Mouse (Mus musculus): ENCODE results near the gene Lcmt1.

Lcmt1 gene

DNA sequence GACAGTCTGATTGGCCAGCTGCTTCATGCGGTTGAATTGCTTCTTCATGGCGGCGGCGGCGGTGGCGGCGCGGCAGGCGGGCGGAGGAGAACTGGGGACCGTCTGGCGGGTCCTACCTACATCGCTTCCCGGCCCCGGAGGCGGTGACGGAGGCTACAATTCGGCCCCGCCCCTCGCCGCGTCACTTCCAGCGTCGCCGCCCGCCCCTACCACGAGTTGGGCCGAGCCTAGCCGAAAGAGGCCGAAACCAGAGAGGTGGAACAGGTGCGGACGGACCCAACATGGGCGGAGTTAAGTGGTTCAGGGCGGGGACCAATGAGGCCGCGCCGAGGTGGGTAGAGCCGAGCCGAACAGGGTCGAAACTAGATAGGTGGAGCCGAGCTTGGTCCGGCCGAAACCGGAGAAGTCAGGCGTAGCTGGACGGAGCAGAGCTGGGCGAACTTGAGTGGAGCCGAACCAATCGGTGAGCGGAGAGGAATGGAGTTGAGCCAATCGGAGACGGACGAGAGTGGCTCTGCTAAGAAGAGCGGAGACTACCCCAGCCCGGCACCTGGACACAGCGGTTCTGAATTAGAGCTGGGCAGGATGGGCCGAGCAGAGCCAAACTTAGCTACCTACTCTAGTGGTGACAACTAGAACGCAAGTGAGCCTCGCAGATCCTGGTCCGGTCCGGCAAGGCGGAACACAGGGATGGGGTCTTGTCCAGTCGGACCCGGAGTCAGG, at the start of gene Lcmt1, which contains the start of gene Arhgap17:
Gene Lcmt1 (plus strand): TSS at position 26 of the 723 bp plus-strand sequence.
Gene Arhgap17 (minus strand): TSS at position 157 of the 723 bp plus-strand sequence.
- DNase-seq (ENCODE audit: low spot score in 2 of 2): peak; percentile 97 to 98

DNA sequence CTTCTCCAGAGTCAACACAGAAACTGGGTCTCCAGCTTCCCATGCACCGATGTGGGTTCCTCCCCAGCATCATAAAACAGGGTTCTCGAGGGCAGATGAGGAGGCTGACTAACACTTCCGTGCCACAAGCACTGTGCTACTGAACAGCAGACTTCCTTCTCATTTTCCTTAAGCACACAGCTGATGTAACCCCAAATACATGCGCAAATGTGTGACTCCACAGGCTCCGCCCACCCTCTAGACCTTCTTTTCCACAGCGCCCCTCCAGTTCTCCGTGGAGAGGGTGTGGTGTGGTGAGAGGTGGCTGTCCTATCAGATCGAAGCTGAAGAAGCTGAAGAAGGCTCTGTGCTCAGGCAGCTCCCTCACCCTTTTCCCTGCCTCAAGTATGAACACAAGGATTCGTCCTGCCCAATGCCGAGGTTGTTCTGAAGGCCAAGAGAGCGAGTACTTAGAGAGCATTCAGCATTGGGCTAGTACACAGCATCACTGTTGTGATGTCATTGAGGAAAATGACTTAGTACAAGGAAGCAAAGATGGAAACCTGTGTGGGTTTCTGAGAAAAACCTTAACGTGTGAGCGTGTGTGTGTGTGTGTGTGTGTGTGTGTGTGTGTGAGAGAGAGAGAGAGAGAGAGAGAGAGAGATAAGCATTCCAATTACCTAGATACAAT, 47.0 kb upstream of the Lcmt1 start:
- DNase-seq (ENCODE audit: low spot score in 2 of 2): no peak

DNA sequence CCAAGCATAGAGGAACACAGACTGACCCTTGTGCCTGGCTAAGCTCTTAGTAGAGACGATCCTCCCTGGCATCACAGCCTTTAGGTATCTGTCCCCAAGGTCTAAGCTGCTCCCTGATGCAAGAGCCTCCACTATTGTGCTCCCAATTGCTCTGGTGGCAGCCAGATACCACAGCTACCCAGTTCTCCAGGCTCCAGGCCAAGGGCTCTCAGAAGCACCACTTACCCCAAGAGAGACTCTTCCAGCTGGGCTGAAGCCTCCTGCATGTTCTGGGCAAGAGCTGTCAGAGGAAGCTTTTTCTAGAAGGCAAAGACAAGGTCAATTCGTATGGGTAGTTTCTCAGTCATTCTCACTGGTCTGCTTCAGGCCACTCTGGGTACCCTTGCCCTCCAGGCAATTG, 46.2 kb upstream of the Lcmt1 start:
- DNase-seq (ENCODE audit: low spot score in 2 of 2): no peak

DNA sequence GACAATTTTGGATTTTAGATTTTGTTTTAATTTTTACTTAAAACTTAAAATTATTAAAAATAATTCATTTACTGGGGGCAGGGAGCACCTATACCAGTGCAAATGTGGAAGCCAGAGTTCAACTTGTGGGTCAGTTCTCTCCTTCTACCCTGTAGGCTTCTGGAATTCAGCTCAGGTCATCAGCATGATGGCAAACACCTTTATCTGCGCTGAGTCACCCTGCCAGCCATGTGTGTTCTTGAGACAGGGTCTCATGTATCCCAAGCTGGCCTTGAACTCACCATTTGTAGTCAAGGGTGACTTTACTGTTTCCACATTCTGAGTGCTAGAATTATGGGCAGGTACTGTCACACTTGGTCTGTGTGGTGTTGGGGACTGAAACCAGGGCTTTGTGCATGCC, 45.5 kb upstream of the Lcmt1 start:
- no peak for DNase-seq (ENCODE audit: low spot score in 2 of 2)

DNA sequence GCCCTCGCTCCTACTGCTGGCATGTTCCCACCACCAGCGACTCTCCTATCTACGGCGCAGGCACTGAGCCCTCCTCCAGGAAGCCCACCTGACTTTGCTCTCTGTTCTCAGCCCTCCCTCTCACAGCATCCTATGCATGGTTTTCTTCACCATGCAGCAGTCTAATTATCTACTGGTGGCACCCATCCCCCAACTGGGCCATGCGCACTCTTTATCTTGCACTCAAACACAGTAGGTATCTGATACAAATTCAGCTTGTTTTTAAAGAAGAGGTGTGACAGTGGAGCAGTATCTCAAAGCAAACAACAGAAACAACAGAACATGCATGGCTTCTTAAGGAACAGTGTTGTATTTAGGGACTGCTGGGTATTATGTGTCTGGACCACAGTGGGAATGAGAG, 43.5 kb upstream of the Lcmt1 start:
- no peak for DNase-seq (ENCODE audit: low spot score in 2 of 2)

DNA sequence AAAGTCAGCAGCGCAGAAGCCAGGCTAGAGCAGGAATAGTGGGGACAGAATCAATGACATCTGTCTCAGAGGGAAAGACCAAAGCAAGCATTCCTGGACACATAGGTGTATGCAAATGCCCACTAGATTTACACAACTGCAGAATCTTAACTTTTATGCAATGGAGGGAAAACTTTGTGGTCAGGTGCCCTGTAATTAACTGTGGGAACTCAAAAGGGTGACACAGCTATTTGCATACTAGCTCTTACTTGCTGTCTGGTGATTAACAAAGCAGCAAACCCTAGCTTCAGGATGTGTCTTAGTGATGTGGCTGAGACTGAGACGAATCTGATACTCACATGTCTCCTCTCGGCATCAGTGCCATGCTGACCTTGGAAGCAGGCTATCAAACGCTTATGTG, 42.7 kb upstream of the Lcmt1 start:
- no peak for DNase-seq (ENCODE audit: low spot score in 2 of 2)

DNA sequence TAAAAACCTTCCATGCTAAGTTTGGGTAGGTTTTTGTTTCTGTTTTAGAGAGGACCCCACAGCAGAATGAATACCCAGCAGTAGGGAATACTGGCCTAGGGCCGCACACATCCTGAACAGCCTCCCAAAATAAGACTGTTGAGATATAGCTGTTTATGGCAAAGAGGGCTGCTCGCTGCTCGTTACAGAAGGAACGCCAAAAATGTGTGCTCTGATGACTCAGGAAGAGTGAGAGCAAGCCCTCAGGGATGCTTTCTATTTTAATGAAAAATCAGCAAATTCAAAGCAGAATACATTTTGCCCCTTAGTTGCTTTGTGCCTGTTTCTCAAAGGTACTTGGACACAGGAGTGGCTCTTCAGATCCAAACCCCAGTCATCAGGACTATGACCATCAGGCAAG, 41.7 kb upstream of the Lcmt1 start:
- DNase-seq (ENCODE audit: low spot score in 2 of 2): no peak

DNA sequence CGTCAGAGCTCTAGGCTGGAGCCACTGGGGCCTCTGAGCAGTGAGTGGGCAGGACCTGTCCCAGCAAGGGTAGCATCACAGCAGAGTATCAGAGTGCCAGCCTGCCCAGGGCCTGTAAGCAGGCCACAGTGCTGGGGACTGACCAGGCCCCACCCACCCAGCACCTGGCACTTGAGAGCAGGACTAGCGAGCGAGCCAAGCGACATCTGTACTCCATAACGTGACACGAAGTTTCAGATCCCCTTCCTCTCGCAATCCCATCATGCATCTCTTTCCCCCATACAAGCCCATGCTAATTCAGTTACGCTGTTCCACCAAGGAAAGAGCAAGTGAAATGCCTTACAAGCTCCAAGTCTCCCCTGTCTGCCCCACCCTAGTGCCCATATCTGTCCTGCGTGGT, 39.1 kb upstream of the Lcmt1 start:
- DNase-seq (ENCODE audit: low spot score in 2 of 2): peak; percentile 43 to 68

DNA sequence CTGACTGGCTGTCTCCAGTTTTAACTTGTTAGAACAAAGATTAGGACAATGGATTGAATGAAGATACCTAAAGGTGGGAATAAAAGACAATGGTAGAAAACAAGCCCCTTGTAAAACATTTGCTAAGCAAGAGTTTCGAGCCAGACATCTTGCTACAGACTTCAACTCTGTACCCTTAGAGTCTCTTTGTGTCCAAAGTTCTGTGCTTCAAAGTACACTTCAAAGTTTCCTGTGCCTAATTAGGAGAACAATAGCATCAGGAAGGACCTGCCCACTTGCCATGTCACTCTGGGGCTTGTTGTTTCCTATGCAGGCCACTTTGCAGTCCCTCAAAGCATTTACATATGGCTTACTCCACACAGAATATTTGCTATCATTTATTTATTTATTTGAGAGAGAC, 33.3 kb upstream of the Lcmt1 start:
- DNase-seq (ENCODE audit: low spot score in 2 of 2): no peak

DNA sequence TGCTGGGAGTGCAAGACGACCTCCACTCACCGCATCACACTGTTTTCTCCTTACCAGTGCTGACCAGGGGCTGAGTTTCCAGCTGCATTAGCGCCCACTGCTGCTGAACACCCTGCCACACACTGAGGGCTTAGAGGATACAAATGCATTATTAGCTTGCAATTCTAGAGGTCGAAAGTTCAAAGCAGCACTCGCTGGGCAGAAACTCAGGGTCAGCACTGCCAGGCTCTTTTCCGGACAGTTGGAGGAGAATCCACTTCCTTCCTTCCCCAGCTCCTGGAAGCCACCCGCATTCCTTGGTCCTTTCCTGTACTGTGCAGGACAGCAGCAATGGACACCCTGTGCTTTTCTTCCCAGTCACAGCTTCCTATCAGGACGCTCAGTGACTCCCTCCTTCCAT, 31.2 kb upstream of the Lcmt1 start:
- no peak for DNase-seq (ENCODE audit: low spot score in 2 of 2)

DNA sequence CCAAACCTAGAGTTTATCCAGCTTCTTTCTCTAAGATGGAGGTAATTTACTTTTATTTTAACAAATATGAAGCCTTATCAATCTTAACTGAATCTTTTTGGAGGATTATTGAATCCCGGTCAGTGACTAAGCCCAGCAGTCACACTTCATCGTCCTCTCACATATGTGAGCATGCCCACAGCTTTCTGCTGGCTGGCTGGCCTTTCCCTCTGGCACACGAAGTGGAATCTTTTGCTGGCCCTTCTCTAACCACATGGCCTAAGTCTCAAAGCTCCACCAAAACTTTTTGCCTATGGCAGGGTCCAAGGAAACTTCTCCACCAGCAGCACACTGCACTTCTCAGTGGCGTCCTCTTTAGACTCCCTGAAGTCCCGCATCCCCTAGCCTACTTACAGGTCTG, 27.7 kb upstream of the Lcmt1 start:
- DNase-seq (ENCODE audit: low spot score in 2 of 2): no peak

DNA sequence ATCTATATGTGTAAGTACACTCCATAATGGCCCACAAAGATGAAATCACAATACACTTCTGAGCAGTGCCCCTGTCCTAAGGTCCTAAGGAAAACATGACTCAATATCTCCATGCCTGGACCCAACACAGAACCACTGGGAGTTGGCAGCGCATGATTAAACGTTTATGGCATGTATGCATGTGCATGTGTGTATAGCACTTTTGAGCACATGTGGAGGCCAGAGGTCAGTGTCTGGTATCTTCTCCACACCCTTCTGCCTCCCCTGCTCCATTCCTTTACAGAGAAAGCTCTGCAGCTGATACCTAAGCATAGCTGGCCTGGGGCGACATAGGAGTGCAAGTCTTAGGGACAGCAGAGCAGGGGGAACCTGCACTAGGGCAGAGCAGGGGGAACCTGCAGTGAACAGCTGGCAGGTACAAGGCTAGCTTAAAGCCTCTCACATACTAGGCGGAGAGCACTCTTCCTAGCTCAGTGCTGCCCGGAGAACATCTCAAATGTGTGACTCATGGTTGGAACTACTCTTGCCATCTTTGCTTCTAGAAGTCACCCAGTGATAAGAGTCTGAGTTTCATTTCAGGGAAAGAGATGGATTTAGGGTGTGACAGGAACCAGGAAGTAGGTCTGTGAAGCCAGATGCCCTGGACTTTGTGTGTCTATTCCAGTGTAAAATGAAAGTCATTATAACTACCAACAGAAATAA, 25.4 kb upstream of the Lcmt1 start:
- no peak for DNase-seq (ENCODE audit: low spot score in 2 of 2)

DNA sequence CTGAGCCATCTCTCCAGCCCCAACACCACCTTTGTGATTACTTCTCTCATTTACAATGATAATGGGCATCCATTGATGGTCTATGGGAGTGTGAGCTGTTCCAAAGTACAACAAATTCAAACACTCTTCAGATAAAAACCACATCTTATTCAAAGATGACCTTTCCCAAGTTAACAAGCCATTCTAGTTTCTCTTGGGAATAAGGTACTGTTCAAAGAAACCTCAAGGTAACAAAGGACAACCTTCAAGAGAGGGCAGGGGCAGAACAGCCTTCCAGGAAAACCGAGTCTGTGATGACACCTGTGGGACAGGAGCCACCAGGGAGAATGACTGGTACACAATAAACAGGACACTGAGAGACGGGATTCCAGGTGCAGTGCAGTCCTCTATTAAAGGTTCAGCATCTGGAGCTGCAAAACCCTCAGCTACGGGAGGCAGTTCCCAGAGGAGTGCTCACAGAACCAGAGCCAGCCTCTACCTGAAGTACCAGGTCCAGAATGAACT, 24.5 kb upstream of the Lcmt1 start:
- no peak for DNase-seq (ENCODE audit: low spot score in 2 of 2)

DNA sequence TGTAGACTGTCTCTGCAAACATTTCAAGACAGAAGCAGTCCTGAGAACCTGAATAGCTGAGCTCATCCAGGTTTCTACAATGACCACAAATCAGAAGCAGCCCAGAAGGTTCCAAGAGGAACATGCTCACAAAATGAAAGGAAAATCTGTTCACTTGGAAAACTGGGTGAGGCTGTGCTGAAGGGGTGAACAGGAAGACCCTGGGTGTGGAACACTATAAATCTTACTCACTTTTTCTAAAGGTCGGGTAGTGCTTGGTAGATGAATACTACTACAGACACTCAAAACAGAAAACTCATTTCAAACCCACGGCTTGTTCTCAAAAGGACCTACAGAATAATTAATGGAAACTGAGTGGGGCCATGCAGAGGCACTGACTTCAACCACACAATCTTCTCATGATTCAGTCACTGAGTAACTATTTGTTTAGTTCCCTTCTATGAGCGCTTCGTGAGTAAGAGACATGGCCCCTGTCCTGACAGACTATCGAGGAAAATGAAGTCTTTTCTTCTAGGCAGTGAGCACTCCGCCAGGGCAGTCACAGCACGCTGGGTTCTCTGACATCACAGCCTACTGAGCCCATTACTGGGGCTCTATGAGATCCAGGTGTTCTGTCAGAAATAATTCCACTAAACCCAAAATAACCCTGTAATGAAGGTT, 22.8 kb upstream of the Lcmt1 start:
- DNase-seq (ENCODE audit: low spot score in 2 of 2): no peak

DNA sequence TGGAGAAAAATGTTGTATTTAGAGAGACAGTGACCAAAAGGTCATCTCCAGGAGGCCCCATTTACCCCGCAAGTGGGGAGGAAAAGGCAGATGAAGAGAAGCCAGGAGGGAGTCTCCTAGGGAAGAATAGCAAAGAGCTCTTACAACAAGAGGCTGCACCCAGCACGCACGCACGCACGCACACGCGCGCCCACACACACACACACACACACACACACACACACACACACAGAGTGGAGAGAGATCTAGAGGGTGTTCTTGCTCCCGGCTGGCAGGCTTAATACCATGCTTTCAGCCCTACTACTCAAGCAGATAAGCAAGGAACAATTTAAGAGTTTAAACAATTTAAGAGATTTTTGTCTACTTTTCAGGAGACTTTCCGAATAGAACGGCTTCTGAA, 19.8 kb upstream of the Lcmt1 start:
- no peak for DNase-seq (ENCODE audit: low spot score in 2 of 2)

DNA sequence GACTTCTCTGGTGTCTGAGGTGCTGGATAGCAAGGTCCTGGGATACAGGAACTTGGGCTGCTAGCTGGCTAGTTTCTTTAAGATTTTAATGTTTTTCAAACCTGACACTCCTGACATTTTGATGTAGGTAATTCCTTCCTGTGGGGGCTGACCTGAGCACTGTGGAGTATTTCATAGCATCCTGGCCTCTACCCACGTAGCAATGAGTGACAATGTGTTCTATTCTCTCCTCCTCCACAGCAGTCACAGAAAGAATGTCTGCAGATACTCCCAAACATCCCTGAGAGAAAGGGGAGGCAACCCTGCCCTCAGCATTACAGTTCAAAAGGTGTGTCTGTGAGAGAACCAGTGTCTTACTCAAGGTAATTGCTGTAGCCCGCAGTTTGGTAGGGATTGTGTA, 19.3 kb upstream of the Lcmt1 start:
- no peak for DNase-seq (ENCODE audit: low spot score in 2 of 2)

DNA sequence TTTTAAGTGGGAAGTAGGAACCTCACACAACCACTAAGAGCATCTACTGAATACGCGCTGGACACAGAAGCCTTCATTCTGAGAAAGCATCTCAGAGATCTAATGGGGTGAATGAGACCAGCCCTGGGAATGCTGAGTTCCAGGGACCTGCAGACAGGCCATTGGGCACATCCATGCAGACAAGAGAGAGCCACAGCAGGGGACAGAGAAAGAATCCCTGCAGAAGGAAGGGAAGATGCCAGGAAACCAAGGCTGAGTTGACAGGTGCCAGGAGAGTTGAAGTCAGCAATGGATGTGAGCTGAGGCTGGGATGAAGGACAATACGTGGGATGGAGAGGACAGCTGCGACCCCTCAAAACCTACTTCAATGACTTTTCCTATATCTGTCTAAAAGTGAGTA, 16.5 kb upstream of the Lcmt1 start:
- no peak for DNase-seq (ENCODE audit: low spot score in 2 of 2)

DNA sequence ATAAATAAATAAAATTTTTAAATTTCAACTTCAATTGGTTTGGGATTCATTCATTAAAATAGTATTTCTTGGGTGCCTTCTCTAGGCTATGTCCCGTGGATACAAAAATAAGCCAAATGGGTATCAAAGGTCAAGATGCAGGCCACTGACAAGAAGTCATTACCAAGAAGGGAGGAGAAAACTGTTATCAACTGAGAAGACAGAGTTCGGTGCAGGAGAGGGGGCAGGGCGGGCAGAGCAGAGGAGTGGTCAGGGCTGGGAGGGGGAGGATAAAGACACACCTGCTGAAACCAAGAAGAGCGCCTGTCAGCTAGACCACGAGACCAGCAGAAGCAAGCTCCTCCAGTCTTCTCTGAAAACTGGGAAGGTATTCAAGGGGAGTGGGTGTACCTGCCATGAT, 15.7 kb upstream of the Lcmt1 start:
- peak in 1 of 2 experiments; percentile 43 for DNase-seq (ENCODE audit: low spot score in 2 of 2)

DNA sequence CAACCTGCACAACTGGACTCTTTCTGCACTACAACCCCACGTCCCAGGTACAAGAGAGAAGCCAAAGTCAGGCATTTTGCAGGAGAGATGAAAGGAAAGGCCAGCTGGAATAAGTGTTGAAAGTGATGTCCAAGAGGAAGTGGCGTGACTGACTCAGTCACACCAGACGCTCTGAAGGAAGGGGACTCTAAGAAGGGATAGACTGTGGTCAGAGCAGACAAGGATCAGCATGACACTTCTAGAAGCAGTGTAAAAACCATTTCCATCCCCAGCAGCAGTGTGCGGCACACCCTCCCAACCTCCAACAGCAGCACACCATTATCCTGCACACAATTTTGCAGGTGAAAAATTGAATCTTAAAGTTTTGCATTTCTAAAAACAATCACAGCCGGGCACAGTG, 15.2 kb upstream of the Lcmt1 start:
- no peak for DNase-seq (ENCODE audit: low spot score in 2 of 2)

DNA sequence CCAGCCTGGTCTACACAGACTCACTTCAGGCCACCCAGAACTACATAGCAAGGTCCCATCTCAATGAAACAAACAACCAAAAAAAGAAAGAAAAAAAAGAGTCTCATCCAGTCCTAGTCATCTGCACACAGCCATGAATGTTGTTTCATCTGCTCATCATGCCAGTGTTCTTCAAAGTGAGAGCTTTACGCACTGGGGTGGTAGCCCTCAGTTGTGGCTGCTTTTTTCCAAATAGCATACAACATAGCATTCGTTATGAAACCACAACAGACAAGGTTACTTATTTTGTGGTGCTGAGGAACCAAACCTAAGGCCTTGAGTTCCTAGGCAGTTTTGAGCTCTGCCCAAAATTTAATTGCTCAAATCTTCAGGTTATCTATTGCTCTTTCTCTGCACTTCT, 14.7 kb upstream of the Lcmt1 start:
- no peak for DNase-seq (ENCODE audit: low spot score in 2 of 2)

DNA sequence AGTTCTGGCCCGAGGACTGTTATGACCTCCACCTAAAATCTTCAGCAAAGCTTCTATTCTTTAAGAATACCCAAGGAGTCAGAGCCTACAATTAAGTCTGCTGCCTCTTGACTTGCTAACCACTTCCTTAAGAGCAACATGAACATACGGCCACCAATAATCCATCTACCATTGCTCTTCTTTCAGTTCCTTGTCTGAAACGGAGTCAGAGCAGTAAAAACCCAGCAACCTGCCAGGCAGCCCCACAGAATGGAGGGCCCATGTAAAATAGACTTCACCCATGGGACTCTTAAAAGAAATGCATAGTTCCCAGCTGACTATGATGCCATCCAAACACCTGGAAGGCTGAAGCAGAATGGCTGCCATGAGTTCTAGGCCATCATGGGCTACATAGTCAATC, 13.4 kb upstream of the Lcmt1 start:
- no peak for DNase-seq (ENCODE audit: low spot score in 2 of 2)

DNA sequence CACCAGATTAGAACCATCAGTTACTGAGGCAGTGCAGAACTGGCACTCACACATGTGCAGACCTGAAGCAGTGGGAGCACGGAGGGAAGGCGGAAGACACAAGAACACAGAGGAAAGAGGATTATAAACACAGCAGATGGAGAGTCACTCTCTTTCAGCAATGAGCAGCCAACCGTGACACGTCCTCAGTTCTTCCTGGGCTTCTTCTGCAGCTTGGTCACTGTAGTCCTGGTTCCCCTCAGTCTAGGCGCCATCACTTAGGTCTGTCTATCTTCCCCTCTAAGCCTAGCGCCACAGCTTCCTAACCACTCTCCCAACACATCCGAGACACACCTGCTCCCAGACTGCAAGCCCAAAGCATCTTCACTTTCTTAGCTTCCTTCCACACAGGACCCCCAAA, 10.5 kb upstream of the Lcmt1 start:
- DNase-seq (ENCODE audit: low spot score in 2 of 2): no peak

Data from spleen, postnatal 4 days (tissue).